Mouse (Mus musculus) heart, adult 8-10 months (tissue): ENCODE results near the gene Zbtb24. TPM values are rescaled to one million over a fixed set of nuclear protein-coding genes. Genes with fewer than 3 reads are reported as not detected.
A peak's percentile ranks its signal among the peaks of the same experiment; 100 is the strongest.
"Not testable (repeated sequence)": the region's sequence is repeated elsewhere in the genome, so short reads cannot be mapped to it uniquely, and the experiment has no call there.

Experiments
- DNase-seq: peaks from one replicate; pipeline ENCODE4 v3.0.0; 2022; ENCODE audit warnings: low spot score
- total RNA-seq, 4 experiments: library from RNA; stranded (reverse); gene quantifications; 2 replicates each; pipeline ENCODE4 v1.2.4; 2022

Zbtb24 gene
- 1 to 10 TPM; 6.5 to 9.3 (median 7.6) TPM for total RNA-seq

DNA sequence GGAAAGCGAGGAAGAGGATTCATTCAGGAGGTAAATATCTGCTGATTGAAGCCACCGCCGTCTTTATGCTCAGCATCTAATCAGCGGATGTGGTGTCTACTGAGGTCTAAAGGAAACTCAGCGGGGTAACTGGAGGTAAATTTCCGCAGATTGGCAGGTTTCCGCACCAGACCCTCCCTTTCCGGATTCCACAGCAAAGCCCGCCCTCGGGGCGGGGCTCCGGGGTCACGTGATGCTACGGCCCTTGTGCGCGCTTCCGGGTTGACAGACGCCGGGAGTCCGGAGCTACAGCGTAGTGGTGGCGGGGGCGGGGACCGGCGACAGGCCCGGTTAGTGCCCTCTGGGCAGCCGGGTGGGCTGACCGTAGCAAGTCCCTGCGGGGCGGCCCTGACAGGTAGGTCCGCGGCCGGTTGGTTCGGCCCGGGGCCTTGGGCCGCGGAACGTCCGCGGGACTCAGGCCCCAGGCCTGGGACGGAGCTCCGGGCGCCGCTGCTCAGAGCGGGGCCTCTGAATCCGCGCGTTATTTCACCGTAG lies at the start of gene Zbtb24:
TSS of gene Zbtb24 (plus strand) at position 247 of the 534 bp plus-strand sequence.
- peak; percentile 95 for DNase-seq

DNA sequence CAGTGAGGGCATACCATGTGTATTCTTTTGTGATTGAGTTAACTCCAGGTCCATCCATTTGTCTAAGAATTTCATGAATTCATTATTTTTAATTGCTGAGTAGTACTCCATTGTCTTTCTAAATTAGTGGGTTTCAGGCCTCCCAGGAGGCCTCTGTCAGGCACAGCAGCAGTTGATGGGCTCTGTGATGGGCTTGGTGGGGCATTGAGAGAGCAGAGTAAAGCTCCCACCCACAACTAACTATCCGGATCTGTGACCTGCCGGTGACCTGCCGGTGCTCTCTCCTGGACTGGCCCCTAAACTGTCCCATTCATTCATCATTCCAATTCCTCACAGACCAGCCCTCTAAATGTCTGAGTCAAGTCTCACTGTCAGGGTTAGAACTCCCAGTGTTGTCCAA lies 49.1 kb upstream of the Zbtb24 start:
- no peak for DNase-seq

DNA sequence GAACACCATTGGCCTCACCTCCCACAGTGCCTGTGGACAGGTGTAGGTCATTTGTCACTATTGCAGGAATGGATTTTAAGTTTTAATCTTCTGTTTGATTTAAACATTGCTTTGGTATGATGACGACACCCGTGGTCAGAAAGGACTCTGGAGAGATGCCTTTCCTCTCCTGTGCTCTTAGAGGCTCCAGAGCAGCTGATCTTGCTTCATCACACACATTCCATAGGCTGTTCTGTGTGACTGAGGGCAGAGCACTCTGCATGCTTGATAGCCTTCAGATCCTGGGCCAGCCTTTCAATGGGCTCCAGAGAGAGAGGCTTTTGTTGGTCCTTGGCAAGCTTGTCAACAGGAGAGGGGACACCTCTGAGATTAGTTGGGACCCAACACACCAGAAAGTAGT lies 46.8 kb upstream of the Zbtb24 start:
- DNase-seq = no peak

- DNase-seq = no peak
Measured at GRCm38 (mm10) chr10:41403893-41404612, 46.1 kb upstream of the Zbtb24 start.

DNA sequence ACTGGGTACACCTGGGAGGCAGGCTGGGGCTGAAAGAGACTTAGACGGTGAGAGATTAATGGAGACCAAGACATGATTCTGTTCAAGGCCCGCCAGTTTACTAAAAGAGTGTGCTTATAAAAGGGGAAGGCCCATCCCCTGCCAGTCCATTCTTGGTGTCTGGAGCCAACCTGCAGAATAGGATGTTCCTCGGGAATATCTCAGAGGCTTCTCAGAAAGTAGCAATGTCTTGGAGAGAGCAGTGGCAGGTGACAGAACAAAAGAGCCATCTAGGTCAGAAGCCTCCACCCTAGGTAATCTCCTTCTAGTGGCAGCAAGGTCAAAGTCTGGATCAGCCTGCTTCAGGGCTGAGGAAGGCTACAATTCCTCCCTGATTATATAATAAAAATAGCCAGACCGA lies 40.0 kb upstream of the Zbtb24 start:
- DNase-seq = not testable (repeated sequence)

DNA sequence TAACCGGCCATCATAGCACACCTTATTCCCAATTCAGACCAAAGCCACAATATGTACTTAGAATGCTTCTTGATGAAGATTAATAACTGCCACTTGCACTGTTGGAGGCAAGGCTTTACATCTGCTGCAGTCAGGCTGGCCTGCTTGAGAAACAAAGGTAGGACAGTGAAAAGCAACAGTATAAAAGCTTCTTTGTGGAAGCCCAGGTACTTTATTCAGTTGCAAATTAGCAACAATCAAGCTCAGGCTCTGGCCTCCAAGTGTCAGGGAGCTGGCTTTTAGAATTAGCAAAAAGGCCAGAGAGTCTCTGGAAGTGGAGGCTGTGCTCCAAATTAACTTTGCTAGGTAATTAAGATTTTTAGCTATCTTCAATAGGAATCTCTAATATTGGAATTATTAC lies 39.4 kb upstream of the Zbtb24 start:
- DNase-seq = not testable (repeated sequence)

DNA sequence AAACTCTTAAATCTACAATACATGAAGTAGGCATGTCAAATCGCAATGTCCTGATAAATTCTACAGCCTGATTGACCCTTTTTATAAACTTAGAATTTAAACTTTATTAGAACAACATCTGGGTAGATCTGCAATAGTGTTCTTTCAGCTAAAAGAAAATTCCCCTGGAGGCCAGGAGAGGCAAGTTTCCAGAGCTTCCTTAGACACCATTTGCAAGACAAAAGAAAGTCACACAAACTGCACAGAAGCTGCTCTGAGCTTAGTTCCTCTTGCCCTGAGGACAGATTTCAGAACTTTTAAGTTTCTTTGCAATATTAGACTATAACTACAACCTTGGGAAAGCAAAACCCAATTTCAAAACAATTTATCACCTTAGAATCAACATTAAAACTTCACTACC lies 36.7 kb upstream of the Zbtb24 start:
- not testable (repeated sequence) for DNase-seq

DNA sequence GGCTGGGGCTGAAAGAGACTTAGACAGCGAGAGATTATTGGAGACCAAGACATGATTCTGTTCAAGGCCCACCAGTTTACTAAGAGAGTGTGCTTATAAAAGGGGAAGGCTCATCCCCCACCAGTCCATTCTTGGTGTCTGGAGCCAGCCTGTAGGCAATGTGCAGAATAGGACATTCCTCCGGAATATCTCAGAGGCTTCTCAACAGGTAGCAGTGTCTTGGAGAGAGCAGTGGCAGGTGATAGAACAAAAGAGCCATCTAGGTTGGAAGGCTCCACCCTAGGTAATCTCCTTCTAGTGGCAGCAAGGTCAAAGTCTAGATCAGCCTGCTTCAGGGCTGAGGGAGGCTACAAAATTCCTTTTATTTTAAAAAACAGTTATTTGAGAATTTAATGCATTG lies 34.8 kb upstream of the Zbtb24 start:
- not testable (repeated sequence) for DNase-seq

DNA sequence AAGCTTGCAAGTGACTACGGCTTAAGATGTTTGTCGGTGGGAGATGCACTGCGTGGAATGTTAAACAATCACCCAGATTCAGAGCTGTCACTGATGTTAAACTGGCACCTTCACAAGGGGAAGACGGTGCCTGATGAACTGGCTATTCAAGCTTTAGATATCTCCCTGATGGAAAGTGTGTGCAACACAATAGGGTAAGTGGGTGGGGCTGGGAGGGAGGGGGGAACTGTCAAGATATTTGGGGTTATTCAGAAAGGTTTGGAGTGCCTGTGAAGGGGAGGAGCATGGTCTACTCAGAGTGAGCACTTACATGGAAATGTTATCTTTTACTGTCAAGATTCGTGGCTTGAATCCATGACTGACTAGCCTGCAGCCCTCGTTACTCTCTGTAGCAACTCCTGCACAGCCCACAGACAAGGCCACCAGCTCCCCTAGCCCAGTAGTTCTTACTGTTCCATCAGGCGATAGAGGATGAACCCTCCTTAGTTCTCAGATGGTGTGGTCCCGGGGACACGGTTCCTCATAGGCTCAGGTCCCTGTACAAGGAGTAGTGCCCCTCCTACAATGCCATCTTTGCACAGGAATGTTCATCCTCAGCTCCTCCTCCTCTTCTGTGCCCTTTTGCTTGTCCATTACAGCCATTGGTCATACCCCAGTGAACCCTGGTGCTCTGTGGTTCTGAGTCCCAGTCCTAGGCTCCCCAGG lies 29.5 kb upstream of the Zbtb24 start:
- DNase-seq = no peak

DNA sequence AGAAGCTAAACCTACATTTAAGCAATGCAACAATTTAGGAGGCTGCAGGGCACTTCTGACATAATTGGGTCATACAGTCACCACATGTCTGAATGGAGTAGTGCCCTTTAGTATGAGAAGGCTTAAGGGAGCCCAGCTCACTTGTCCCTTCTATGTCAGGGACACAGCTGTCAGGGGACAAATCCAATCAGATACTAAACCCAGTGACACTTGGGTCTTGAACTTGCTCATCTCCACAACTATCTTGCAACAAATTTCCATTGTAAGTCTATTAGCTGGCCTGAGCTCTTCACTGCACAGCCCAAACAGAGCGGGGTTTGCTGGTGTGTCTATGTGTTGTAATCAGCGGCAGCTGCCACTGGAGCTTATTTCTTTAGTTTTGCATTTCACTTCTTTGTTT lies 26.5 kb upstream of the Zbtb24 start:
- DNase-seq = no peak

DNA sequence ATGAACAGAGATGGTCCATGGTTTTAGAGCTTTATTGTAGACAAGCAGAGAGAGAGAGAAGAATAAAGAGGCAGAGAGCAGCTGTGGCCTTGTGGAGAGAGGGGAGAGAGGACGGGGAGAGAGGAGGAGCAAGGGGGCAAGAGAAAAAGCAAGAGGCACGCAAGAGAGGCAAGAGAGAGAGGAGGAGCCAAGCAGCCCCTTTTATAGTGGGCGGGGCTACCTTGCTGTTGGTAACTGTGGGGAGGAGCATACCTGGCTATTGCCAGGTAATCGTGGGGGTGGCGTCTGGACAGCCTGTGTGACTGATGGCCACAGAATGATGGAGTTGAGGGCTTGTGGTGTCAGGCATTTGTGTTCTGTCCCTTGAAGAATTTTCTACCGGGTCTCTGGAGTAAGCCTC lies 23.8 kb upstream of the Zbtb24 start:
- DNase-seq = no peak

- DNase-seq = peak; percentile 62
Measured at GRCm38 (mm10) chr10:41434624-41435023, 15.6 kb upstream of the Zbtb24 start.

DNA sequence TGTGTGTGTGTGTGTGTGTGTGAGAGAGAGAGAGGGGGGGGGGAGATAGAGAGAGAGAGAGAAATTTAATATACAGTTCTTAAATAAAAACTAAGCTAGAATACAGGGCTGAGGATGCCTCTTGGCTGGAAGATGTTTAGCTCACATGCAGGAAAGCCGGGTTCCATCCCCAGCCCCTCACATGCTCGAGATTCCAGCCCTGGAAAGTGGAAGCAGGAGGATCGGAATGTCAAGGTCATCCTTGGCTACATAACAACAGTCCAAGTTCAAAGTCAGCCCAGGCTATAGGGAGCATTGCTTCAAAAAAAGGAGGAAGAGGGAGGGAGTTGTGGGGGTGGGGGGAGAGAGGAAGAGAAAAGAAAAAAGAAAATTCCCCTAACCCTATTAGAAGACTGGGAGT lies 15.0 kb upstream of the Zbtb24 start:
- no peak for DNase-seq

- DNase-seq = no peak
Measured at GRCm38 (mm10) chr10:41448216-41448615, 2.0 kb upstream of the Zbtb24 start.

DNA sequence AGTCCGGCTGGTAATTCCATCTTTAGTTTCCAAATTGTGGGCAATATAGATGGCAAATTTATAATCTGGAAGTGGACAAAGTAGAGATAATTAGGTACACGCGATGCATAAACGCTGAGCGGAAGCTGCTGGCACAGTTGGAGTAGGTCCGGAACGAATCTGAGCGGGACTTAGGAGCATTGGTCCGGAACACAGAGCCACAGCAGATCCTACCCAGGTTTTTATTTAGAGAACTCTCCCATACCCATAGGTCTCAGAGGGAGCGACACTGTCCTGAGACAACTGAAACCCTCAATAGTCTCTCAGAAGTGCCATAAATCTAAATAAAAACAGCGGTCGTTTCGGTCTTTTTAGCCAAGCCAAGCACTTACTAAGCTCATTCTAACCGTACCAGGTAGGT lies 499 bp upstream of the Zbtb24 start:
- no peak for DNase-seq

GRCm38 (mm10) chr10:41450780-41451522 lies 768 bp downstream of the Zbtb24 start:
- no peak for DNase-seq

- no peak for DNase-seq
Measured at GRCm38 (mm10) chr10:41451656-41452055, 1.5 kb downstream of the Zbtb24 start.

DNA sequence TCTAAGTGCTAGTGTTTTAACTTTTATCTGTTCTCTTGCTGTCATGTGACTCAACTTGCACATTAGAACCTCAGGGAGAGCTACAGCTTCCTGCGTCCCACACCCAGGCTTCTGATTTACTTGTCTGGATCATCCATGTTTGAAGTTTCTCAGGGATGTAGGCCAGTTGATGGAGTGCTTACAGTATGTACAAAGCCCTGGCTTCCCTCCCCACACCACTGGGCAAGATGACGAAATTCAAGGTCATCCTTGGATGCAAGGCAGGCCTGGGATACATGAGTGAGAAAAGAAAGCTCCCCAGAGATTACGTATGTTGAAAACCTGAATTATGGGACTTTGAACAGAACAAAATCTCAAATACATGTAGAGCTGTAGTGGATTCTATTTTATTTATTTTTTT lies 2.6 kb downstream of the Zbtb24 start:
- DNase-seq = no peak

DNA sequence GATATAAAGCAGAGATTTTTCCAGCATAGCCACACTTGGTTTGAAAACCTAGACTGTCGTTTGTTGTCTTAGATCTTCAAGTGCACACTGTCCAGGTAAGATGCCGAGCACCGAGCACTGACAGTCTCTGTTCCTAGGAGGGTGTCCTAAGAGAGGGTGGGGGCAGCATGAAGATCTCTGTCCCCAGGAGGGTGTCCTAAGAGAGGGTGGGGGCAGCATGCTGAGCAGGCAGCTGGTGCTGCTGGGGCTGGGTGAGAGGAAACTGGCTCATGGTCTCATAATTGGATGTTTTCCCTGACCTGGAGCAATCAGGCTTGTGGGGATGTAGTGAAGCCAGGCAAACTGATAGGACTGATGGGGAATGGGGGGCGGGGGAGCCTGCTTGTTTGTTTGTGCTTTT lies 9.8 kb downstream of the Zbtb24 start:
- DNase-seq = no peak

DNA sequence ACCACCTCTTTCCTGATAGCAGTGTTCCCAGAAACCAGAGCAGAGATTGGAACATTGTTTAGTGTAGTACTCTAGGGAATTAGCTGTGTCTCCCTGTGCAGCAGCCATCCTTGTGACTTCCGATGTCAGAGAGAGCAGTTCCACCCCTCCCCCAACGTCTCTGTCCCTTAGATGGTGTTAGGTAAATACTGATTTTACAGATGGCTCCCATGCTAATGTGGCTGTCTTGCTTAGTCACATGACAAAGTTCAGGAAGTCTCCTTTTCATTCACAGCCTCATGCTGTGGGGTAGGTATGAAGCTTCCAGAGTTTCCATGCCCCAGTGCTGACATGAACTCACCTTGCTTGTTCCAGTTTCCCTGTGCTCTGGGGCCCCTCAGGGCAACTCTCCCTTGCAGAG lies 10.3 kb downstream of the Zbtb24 start:
- no peak for DNase-seq

DNA sequence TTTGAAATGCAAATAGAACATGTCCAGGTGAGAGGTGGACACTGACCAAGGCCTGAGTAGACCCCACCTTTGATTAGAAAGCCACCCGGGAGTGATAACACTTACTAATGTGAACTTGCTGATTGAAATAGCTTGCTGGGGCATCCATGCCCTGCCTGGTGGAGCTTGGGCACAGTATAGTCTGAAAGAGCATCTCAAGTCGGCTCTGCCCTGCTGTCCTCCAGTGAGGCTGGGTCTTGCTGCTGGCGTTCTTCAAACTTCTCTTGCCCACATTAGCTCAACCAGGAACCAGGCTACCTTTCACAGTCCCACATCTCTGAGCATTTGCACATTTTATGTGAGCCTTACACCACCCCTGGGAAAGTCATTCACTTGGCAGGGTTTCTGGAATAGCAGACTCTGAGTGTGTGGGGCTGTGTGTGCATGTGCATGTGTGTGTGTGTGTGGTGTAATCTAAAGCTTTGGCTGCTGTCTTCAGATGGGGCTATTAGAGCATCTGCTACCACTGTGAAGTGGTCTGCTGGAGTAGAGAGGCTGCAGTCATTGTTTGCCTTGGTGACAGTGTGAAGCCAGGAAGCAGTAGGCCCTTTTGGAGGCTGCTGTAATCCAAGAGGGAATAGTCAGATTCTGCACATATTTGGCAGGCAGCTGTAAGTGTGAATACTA lies 11.0 kb downstream of the Zbtb24 start:
- DNase-seq = no peak
